Mouse (Mus musculus): ENCODE data around the gene Ptgis.

The Ptgis gene

DNA sequence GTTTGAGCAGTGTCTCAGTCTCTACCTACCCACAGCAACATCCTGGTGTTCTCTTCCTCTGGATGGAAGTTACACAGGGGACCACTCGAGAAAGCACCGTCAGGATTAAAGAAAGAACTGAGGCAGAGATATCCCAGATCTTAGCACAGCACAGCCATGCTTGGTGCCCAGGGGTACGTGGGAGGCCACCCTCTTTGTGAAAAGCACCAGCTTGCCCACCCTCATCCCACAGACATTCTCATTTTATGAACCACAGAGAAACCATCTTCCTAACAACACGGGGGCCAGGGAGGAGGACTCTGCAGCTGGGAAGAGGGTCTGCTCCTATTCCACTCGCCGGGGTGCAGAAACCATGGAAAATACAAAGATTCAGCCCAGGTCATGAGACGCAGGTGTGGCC, 90.3 kb downstream of the Ptgis start:
- DNase-seq, result no peak

DNA sequence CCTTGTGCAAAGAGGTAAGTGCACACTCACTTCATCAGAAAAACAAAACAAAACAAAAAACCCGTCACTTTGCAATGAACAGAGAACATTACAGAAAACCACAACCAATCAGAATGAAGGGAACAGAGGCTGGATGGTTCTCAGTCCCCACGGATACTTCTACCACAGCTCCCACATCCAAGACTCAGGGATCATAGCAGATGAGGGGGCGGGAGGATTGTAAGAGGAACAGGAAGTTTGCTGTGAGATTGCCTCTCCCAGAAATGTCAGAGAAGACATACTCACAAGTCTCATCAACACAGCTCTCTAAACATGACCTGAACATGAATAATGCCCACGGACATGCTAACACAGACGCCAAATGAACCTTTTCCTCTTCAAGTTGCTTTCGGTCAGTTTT, 91.4 kb downstream of the Ptgis start:
- no peak for DNase-seq

DNA sequence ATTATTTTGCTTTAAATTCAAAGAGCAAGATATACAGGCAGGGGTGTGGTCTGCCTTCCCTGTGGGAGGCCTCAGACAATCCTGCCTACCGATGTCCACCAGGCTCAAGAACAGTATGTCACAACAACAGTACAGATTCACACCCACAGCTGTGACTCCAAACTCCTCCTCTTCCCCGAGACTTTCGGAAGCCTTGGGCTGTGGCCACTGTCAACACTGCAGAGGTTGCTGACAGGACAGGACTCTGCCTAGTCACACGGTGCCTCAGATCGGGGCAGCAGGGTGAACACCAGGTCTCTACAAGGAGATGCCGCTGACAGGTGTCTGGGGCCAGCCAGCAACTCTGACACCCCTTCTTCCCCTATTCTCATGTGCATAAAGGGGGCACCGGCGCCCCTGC, 92.7 kb downstream of the Ptgis start:
- no peak for DNase-seq

DNA sequence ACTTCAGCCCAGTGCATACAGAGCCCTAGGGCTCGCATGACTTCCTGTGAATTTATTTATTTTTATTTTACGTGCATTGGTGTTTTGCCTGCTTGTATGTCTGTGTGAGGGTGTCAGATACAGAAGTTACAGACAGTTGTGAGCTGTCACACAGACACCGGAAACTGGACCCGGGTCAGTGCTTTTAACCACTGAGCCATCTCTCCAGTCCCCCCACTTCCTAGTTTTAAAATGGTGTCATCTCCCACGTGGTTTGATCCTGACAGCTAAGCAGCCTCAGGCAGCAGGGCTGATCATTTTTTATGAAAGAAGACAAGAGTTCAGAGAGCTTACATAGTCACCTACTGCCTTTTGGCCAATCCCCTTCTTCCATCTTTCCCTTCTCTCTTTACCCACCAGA, 94.5 kb downstream of the Ptgis start:
- DNase-seq, result no peak

DNA sequence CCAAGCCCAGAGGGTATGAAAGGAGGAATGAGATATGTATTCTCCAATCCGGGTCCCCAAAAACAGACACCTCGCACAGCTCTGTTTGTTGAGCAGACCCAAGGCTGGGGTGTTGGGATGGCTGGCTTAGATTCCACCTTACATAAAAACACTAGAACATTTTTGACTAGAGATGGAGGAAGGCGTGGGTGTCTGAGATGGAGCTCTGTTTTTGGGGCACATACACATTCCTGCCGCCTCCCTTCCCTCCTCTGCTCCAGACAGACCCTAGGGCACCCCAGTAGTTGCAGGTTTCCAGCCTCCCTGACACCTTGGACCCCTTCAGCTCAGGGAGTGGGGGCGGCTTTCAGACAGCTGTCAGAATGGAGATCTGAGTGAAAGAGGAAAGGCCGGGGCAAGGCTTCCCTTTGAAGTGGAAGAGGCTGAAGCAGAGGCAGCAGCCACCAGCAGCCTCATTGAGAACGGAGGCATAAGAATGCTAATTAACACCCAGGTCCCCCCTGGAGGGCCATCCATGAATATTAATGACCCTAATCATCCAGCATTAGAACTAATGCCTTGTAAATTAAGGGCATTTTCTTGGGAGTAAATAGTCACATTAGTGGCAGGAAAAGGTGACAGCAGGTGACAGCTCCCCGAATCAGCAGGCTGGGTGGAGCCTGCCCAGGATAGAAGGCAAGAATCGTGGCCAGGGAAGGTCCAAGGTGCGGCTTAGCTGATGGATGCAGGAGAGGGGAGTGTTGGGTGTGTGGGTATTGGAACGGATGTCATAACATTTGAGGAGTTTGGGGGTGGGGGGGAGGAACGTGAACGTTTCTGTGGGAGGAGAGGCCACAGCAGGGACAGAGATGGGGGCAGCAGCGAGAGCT, 95.7 kb downstream of the Ptgis start:
- no peak for DNase-seq

DNA sequence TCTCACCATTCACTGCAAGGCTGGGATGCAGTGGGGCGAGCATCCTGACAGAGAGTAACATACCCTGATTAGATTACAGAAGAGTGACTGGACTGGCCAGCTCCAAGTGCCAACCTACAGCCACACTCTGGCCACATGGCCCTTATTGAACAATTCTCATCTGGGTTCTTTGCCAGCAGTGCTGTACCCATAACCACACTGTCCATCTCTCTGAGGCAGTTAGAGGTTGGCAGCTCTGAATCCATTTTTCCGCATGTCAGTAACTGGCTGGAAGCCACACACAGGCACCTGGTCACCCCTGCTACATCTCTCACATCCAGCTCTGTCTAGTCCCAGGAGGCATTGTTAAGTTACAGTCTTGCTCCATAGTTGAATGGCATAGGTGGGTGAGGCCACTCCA, 96.5 kb downstream of the Ptgis start:
- no peak for DNase-seq

DNA sequence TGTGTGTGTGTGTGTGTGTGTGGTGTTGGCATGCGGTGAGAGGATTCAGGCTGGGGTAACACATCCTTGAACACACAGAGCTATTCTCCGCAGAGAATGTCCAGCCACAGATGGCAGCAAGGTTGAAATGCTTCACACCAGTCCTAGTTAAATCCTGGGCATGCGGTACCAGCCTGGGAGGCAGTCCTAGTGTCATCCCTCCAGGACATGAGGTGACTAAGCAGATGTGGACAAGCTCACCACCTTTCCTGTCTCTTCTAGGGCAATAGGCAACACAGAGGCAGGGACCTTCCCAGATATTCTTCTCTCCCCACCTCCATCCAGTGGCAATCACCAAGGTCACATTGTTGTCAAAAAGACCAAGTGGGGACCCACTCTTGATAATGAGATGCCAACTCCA, 98.1 kb downstream of the Ptgis start:
- DNase-seq, result no peak

DNA sequence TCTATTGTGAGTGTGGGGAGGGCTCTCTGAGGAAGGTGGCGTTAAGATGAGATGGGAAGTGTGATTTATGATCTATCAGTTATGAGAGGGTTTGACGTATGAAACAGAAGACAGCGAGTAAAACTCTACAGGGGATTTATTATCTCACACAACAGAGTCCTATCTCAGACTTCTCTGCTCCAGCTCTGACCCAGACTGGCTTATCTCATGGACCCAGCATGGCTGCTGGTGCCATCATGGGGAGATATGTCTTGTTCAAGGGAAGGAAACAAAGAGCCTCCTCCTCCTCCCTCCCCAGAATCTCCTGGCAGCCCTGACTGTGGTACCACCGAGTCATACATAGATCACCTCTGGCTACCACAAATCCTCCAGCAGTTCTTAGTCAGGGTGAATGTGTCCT, 98.6 kb downstream of the Ptgis start:
- no peak for DNase-seq
